Mouse (Mus musculus) adrenal gland, postnatal 4 days (tissue): ENCODE results near the gene Fam131a. TPM values are rescaled to one million over a fixed set of nuclear protein-coding genes. Genes with fewer than 3 reads are reported as not detected.

Experiments used
- DNase-seq, 2 experiments: peaks; one replicate each; pipeline ENCODE4 v3.0.0; 2021 to 2022; ENCODE audit warnings: low spot score in 2 of 2, mixed read lengths in 2 of 2
- total RNA-seq, 2 experiments: library from RNA; stranded (reverse); gene quantifications; 2 replicates each; pipeline ENCODE4 v1.2.3; 2021

Gene Fam131a
- total RNA-seq, 2 experiments from 2014 or later = 14.4 to 15.4 TPM

DNA sequence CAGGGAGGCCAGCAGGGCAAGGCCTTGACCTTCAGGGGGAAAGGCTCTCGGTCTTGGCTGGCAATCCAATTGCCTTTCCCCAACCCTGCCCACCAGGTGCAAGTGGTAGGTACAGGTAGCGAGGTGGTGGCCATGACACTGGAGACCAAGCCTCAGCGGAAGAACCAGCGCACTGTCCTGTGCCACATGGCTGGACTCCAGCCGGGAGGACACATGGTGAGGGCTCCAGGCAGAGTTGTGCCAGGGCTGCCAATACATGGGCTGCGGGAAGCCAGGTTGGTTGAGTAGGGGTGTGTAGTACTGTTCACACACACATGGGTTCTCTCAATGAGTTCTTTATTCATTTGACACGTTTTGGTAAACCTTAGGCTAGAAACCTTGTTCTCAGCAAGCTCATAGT lies 43.1 kb downstream of the Fam131a start:
- no peak for DNase-seq

- DNase-seq = no peak
Measured at GRCm38 (mm10) chr16:20736823-20737222, 43.8 kb downstream of the Fam131a start.

GRCm38 (mm10) chr16:20739845-20740244 lies 46.8 kb downstream of the Fam131a start:
- no peak for DNase-seq

DNA sequence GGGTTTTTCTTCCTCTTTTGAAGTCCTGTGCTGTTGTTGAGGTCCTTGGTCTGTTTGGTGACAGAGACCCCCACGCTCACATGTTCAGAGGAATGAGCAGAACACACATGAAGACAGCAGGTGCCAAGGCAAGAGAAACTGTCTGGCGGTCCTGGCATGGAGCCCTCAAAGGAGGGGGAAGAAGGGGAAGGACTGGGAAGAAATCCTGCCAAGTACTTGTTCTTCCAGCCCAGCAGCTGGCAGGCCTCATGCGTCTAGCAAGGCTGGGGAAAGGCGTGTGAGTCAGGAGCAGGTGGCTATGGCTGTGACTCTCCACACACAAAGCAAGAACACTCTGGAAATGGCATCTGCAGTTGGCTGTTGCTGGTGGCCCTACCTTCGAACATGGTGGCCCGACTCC lies 53.6 kb downstream of the Fam131a start:
- DNase-seq = no peak

GRCm38 (mm10) chr16:20750518-20750917 lies 57.5 kb downstream of the Fam131a start:
- no peak for DNase-seq

Other genes with a start within 250 kb of the Fam131a start
- gene Eif2b5, start 194.4 kb upstream of the Fam131a start, total RNA-seq = 10 to 100 TPM; 58.9 to 63.3 TPM
- gene Dvl3, start 176.3 kb upstream of the Fam131a start, total RNA-seq = 10 to 100 TPM; 55.7 to 59.5 TPM
- gene Ap2m1, start 157.8 kb upstream of the Fam131a start, total RNA-seq = 100 to 1,000 TPM; 336 to 352 TPM
- 10 to 100 TPM; 75.4 to 79.2 TPM for gene Abcf3, start 144.7 kb upstream of the Fam131a start, total RNA-seq
- gene Vwa5b2, start 103.8 kb upstream of the Fam131a start, total RNA-seq = 10 to 100 TPM in 1 of 2 experiments, 1 to 10 TPM in 1; 10.0 to 12.5 TPM
- gene Eef1akmt4, start 81.6 kb upstream of the Fam131a start, total RNA-seq = 1 to 10 TPM; 6.8 to 7.0 TPM
- gene Gm49333, start 81.6 kb upstream of the Fam131a start, total RNA-seq = under 1 TPM in 1 of 2 experiments, not detected in 1; 0.37 TPM
- gene Alg3, start 81.5 kb upstream of the Fam131a start, total RNA-seq = 10 to 100 TPM; 15.9 to 17.6 TPM
- 10 to 100 TPM; 16.1 to 16.3 TPM for gene Camk2n2, start 72.0 kb upstream of the Fam131a start, total RNA-seq
- 10 to 100 TPM; 11.4 to 14.9 TPM for gene Ece2, start 63.4 kb upstream of the Fam131a start, total RNA-seq
- 100 to 1,000 TPM; 216 to 230 TPM for gene Psmd2, start 41.6 kb upstream of the Fam131a start, total RNA-seq
- gene Eif4g1, start 24.9 kb upstream of the Fam131a start, total RNA-seq = 100 to 1,000 TPM; 400 to 415 TPM
- gene Polr2h, start 24.4 kb downstream of the Fam131a start, total RNA-seq = 10 to 100 TPM; 39.8 to 41.0 TPM
- gene Clcn2, start 24.5 kb downstream of the Fam131a start, total RNA-seq = 10 to 100 TPM; 49.6 to 57.3 TPM
- gene Chrd, start 39.9 kb downstream of the Fam131a start, total RNA-seq = 10 to 100 TPM; 14.8 to 17.1 TPM
- gene Thpo, start 41.3 kb downstream of the Fam131a start, total RNA-seq = 1 to 10 TPM; 3.8 to 5.0 TPM